Mouse (Mus musculus) liver, embryonic 14.5 days (tissue): Measurements from ENCODE around the gene Oosp3. TPM values are rescaled to one million over a fixed set of nuclear protein-coding genes. Genes with fewer than 3 reads are reported as not detected.

Source experiments
- ATAC-seq: fragments of 200-750 bp; cut with Nextera tagmentation; 2 replicates; pipeline ENCODE4 v1.8.0; 2017; ENCODE audit warnings: moderate number of reproducible peaks, mild to moderate bottlenecking, moderate library complexity; ENCODE audit not compliant: insufficient read depth
- DNase-seq, 3 experiments: peaks; one replicate each; pipeline ENCODE4 v3.0.0-alpha.2; 2012 to 2013; ENCODE audit warnings: low read depth in 3 of 3, low spot score in 3 of 3
- H3K27ac ChIP-seq: fragments of 300-500 bp; sonication (generic); 2 replicates; pipeline ENCODE4 v1.5.1; 2014; ENCODE audit warnings: moderate library complexity, mild to moderate bottlenecking, control low read depth, inconsistent platforms
- H3K27me3 ChIP-seq: fragments of 300-500 bp; sonication (generic); 2 replicates; pipeline ENCODE4 v1.6.1; 2014; ENCODE audit warnings: mild to moderate bottlenecking, low read length, moderate library complexity; ENCODE audit not compliant: control insufficient read depth, insufficient read depth
- H3K36me3 ChIP-seq: fragments of 300-500 bp; sonication (generic); replicated peaks from 2 replicates; pipeline ENCODE4 v1.6.1; 2014; ENCODE audit warnings: low read depth; ENCODE audit not compliant: control insufficient read depth, insufficient read depth
- H3K4me1 ChIP-seq, 2 experiments: fragments of 200-500 bp in 1 of 2; fragments of 300-500 bp in 1 of 2; sonication (generic) in 1 of 2; replicated peaks; 2 replicates each; pipeline ENCODE4 v1.6.1; 2012 to 2014; ENCODE audit warnings: antibody characterized with exemption in 1 of 2, inconsistent platforms in 1 of 2, low read length in 1 of 2; ENCODE audit not compliant: control insufficient read depth in 2 of 2, insufficient read depth in 2 of 2
- H3K4me2 ChIP-seq: fragments of 300-500 bp; sonication (generic); 2 replicates; pipeline ENCODE4 v1.6.1; 2014; ENCODE audit warnings: low read depth, mild to moderate bottlenecking, control low read depth, moderate library complexity
- H3K4me3 ChIP-seq, 2 experiments: fragments of 200-500 bp in 1 of 2; fragments of 300-500 bp in 1 of 2; sonication (generic) in 1 of 2; 2 replicates each; pipeline ENCODE4 v1.5.1; 2012 to 2014; ENCODE audit warnings: low read depth in 2 of 2, low read length in 2 of 2, mild to moderate bottlenecking in 2 of 2, control low read depth in 1 of 2, inconsistent platforms in 1 of 2, moderate library complexity in 1 of 2; ENCODE audit not compliant: insufficient read depth in 1 of 2
- H3K9ac ChIP-seq: fragments of 300-500 bp; sonication (generic); replicated peaks from 2 replicates; pipeline ENCODE4 v1.6.1; 2014; ENCODE audit warnings: mild to moderate bottlenecking, control low read depth, moderate library complexity
- H3K9me3 ChIP-seq: fragments of 300-500 bp; sonication (generic); 2 replicates; pipeline ENCODE4 v1.6.1; 2016; ENCODE audit warnings: low read length, mixed read lengths; ENCODE audit not compliant: control insufficient read depth
- CTCF ChIP-seq: IDR thresholded peaks from 2 replicates; pipeline ENCODE4 v1.5.1; 2016; ENCODE audit warnings: antibody characterized with exemption, low read depth, control low read depth
- EP300 ChIP-seq: IDR thresholded peaks from 2 replicates; pipeline ENCODE4 v1.6.1; 2016; ENCODE audit warnings: antibody characterized with exemption, low read depth
- WGBS: fragments of 180-500 bp; shearing (Covaris S2); extraction: QIAGEN DNeasy Blood & Tissue Kit; methylation state at CpG from one replicate; pipeline ENCODE4 v1.1.7; 2014; ENCODE audit not compliant: insufficient replicate concordance; 5-methylcytosine and 5-hydroxymethylcytosine counted together
- polyA plus RNA-seq, 2 experiments: library from polyadenylated mRNA; depleted of rRNA in 1 of 2; stranded (reverse) in 1 of 2; unstranded in 1 of 2; fragments of >200 nt; fragmentation: Nextera tagmentation in 1 of 2; extraction: Ambion mirVana in 1 of 2; gene quantifications; 2 replicates each; pipeline versions ENCODE4 v1.2.1 to v1.2.3; 2012 to 2014

Gene Oosp3
- polyA plus RNA-seq, 2 experiments: not detected

DNA sequence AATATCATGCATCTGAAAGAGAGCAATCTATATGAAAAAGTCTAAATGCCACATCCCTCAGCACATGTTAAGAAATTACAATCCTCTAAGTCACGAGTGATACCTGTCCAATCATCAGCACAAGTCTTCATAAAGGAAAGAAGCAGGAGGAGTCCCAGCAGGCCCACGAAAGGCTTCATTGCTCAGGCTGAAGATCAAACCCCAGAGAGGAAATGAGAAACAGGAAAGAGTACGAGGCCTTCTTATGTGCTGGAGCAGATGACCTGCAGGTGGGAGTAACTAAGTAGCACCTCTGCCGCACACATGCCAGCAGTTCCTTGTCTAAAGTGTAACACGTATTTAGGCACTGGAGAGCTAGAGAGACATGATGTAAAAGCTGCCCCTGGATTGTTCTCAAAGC is 6.0 kb upstream of the Oosp3 start, which contains the start of gene Oosp1:
TSS of gene Oosp1 (minus strand) at position 312 of the 400 bp plus-strand sequence.
- DNase-seq (no peak), ATAC-seq (no peak)
- no peaks in the 10 kb centered on the region for H3K36me3 ChIP-seq
- H3K4me1 ChIP-seq: no peaks in the 10 kb centered on the region
- H3K4me2 ChIP-seq: no peak within 1 kb of the TSS
- TF ChIP-seq CTCF (no peak), EP300 (no peak)
- no peak within 1 kb of the TSS for H3K9ac ChIP-seq
- H3K27ac ChIP-seq: no peak within 1 kb of the TSS
- WGBS: 35% methylated on average over 5 of the region's 5 CpGs
- no peaks in the 10 kb centered on the region for H3K27me3 ChIP-seq
- no peak within 1 kb of the TSS for H3K4me3 ChIP-seq
- no peaks in the 10 kb centered on the region for H3K9me3 ChIP-seq

DNA sequence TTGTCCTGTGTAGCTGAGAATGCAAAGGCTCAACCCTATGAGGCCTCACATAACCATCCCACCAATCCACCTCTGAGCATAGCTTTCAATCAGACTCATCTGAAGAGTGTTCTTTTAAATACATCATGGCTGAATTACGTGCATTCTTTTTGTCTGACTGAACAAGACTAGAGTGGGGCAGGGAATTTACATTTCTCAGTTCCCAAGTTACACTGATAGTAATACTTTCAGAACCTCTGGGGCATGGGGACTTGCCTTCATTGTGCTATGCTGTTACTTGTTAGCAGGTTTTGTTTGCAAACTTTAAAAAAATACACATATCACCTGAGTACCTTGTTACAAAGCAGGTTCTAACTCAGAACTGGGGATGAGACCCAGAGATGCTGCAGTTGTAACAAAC is 5.4 kb upstream of the Oosp3 start:
- no peak for DNase-seq
- Histone ChIP-seq H3K4me3 (no peak overlapping the region), H3K4me1 (no peaks in the 10 kb centered on the region), H3K9ac (no peak overlapping the region), H3K4me2 (no peak overlapping the region), H3K36me3 (no peaks in the 10 kb centered on the region), H3K27ac (no peak overlapping the region), H3K9me3 (no peaks in the 10 kb centered on the region), H3K27me3 (no peaks in the 10 kb centered on the region)
- 56% methylated on average over 1 of the region's 1 CpGs for WGBS
- ATAC-seq: no peak
- TF ChIP-seq CTCF (no peak), EP300 (no peak)

DNA sequence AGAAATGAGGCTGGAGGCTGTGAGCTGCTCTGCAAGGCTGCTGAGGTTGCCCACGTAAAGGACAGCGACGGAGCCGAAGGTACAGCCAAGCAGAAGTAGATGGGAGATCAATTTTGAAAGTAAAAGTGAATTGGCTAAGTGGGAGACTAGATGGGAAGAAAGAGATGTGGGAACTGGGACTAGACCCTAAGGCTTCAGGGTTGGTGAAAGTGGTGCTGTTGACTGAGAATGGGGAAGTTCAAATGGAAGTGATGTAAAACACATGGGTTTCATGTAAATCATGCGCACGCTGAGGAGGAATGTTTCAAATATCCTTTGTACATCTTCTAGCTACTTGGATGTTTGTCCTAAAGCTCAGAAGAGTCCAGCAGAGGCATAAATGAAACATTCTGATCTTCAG is 1.5 kb downstream of the Oosp3 start:
- DNase-seq (no peak), ATAC-seq (no peak)
- Histone ChIP-seq H3K4me1 (no peaks in the 10 kb centered on the region), H3K27ac (no peak overlapping the region), H3K27me3 (no peaks in the 10 kb centered on the region), H3K36me3 (no peaks in the 10 kb centered on the region), H3K9me3 (no peaks in the 10 kb centered on the region), H3K9ac (no peak overlapping the region), H3K4me3 (no peak overlapping the region), H3K4me2 (no peak overlapping the region)
- 79% methylated on average over 6 of the region's 6 CpGs for WGBS
- TF ChIP-seq EP300 (no peak), CTCF (no peak)

DNA sequence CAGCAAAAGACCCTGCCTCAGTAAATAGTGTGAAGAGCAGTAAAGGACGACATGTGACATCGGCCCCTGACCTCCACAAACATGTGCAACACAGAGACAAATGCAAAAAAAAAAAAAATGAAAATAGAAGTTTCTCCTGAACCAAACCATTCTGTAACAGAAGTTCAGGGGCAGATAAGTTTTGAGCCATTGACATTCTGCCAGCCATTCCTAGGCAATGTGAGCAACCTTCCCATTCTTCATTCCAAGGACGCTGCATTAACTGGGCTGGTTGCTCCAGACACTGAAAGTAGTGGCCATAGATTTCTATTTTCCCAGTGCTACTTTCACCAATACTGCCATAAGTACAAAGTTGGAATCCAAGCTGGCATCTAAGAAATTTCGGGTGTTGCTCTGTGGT is 15.6 kb downstream of the Oosp3 start:
- DNase-seq (no peak), ATAC-seq (no peak)
- Histone ChIP-seq H3K27ac (no peak overlapping the region), H3K4me3 (no peak overlapping the region), H3K9me3 (no peaks in the 10 kb centered on the region), H3K9ac (no peak overlapping the region), H3K4me2 (no peak overlapping the region), H3K4me1 (no peaks in the 10 kb centered on the region), H3K36me3 (no peaks in the 10 kb centered on the region), H3K27me3 (no peaks in the 10 kb centered on the region)
- TF ChIP-seq EP300: no peak
- TF ChIP-seq CTCF: no peak
- 60% methylated on average over 4 of the region's 4 CpGs for WGBS

DNA sequence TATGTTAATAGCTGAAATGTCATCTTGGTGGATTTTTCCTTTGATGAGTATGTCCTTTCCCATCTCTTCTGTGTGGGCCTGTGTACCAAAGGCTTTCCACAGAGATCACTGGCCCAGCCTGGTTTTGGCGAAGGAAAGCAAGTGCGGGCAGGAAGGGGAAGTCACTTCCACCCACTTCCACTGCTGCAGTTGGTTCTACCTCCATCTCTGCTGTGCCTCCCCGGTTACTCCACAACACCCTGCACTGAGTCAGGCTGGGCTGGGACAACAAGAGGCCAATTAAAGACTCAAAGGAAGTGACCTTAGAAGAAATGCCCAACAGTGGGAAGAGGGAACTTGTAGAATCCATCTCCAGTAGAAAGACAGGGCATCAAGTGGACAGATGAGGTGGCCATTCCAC is 23.2 kb downstream of the Oosp3 start:
- H3K9me3 ChIP-seq: no peaks in the 10 kb centered on the region
- DNase-seq (no peak), ATAC-seq (no peak)
- peaks cover 0 to 7% of the 10 kb centered on the region in 2 experiments; a peak in 2 of 4 replicates for H3K4me1 ChIP-seq
- H3K27ac ChIP-seq: no peak overlapping the region
- 36% methylated on average over 3 of the region's 3 CpGs for WGBS
- no peak overlapping the region for H3K9ac ChIP-seq
- TF ChIP-seq CTCF (no peak), EP300 (no peak)
- H3K36me3 ChIP-seq: no peaks in the 10 kb centered on the region
- H3K4me3 ChIP-seq: no peak overlapping the region
- H3K4me2 ChIP-seq: no peak overlapping the region
- H3K27me3 ChIP-seq: no peaks in the 10 kb centered on the region
